Mouse (Mus musculus): Measurements from ENCODE around the gene Celf1.
A peak's percentile ranks its signal among the peaks of the same experiment; 100 is the strongest.
"Not testable (repeated sequence)": the region's sequence is repeated elsewhere in the genome, so short reads cannot be mapped to it uniquely, and the experiment has no call there.

Celf1 gene

DNA sequence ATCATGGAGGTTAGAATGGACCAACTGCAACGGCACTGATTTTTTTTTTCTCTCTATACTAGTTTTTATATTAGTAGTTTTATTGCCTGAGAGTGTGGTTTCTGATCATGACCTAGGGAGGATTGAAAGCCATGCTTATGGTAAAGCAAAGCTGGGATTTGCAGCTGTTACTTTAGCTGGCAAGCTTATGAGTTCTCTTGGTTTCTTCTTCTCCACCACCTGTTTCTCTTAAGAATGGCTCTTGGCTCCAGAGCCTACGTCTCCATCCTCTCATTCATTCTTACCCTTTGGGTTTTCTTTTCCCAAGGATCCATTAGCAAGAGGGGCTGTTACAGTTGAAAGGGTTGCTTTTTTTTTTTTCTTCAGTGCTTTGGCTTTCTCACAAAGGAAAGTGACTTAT, 1.6 kb downstream of the Celf1 start:
- DNase-seq = no peak

DNA sequence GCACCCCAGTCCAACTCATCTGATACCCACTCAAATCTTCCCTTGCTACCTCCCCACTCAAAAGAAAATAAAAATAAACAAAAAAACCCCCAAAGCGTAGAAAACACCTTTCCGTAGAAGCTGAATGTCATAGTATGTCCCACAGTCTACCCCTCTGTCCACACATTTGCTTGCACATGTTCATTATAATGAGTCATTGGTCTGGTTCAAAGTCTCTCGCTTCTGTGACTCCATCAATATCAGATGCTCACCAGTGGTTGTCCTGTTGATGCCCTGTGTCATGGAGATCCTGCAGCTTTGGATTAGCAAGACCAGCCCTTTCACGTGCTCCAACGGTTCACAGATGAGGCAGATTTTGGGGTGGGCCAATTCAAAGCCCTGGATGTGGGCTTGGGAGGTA, 10.0 kb downstream of the Celf1 start:
- DNase-seq = no peak

DNA sequence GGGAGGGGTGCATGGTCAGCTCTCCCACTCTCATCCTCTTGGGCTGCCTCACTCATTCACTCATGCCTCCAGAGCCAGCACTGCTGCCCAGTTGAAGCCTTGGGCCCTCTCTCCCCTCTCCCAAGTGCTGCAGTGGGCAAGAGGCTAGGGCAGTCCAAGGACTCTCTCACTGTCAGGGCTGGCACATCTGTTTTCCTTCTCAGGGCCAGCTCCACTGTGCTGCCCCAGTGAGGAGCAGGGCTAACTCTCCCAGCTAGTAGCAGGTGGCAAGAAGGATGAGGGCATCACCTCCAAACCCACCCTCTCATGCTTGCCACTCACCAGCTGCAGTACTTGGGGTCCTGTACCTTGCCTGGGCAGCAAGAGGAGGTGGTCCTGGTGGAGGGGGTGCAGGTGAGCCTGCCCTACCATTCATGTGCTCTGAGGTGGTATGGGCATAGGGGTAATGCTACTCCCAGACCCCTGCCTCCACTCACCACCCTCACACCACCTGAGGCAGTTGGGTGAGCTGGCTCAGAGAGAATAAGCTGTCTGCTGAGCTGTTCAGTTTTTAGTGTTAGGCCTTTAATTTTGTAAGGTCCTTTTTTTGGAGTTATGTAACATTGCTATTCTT, 10.5 kb downstream of the Celf1 start:
- DNase-seq = no peak

DNA sequence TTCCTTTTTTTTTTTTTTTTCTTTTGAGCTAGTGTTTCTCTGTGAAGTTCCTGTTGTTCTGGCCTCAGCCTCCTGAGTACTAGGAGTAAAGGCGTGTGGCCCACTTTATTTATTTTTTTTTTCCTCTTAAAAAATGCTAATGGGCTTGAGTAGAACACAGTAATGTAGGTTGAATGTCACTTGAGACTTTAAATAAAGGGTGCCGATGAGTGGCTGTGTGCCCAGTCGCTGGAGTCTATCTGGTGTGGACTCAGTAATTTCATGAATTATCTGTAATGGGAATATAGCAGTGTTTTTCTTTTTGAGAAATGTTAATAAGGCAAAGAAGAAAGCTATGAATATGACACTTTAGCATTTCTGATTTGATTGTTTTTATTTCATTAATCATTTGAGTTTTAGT, 13.3 kb downstream of the Celf1 start:
- peak; percentile 8 for DNase-seq

DNA sequence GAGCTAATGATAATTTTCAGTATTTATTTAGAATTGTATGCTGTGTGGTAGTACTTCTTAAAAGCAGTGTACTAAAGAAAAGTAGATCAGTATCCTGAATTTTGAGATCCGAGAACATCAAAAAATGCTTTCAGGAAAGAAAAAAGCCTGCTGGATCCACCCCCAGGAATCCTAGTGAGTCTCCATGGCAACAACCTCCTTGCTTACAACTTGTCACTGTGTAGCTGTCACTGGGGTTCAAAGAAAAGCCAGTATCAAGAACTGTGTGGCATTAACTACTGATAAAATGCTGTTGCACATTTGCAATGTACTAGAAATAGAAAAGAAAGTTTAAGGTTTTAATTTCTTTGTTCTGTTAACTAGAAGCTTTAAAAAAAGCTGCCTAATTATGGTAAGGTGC, 15.9 kb downstream of the Celf1 start:
- DNase-seq = no peak

DNA sequence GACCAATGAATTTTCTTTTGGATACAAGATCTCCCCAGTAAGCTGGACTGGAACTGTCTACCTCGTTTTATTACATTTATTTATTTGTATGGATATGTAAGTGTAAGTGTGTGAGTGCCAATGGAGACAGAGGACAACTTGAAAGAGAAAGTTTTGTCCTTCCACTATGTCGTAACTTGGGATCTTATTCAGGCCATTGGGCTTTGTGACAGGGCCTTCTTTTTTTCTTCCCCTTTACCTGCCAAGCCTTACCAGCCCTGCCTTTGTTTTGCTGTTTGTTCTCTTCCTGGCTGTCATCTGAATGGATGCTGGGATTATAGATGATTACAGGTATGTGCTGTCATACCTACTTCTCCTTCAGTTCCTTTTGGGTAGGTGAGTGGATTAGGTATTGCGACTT, 18.7 kb downstream of the Celf1 start:
- DNase-seq = no peak

DNA sequence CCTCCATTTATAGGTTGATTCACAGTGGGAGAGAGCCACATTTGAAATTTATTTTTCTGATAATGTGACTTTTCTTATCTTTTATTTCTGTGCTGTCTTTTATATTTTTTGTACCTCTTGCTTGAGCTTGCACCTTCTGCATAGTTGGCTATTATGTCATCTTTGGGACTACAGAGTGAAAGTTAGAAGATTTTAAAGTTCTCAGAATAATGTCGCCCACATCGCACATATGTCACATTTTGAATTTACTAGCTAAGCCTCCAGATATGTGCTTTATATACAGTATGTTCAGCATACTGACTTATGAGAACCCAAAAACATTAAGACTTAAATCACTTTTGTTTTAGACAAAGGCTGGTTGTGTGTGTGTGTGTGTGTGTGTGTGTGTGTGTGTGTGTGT, 19.8 kb downstream of the Celf1 start:
- no peak for DNase-seq

DNA sequence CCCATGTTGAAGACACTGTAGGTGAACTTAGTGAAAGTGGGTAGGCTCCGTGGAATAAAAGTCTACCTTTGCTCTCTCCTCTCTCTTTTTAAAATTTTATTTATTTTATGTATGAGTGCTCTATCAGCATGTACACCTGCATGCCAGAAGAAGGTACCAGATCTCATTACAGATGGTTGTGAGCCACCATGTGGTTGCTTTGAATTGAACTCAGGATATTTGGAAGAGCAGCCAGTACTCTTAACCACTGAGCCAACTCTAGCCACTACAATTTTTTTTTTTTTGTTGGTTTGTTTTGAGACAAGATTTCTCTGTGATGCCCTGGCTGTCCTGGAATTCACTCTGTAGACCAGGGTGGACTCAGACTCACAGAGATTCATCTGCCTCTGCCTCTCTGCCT, 23.1 kb downstream of the Celf1 start:
- no peak for DNase-seq

DNA sequence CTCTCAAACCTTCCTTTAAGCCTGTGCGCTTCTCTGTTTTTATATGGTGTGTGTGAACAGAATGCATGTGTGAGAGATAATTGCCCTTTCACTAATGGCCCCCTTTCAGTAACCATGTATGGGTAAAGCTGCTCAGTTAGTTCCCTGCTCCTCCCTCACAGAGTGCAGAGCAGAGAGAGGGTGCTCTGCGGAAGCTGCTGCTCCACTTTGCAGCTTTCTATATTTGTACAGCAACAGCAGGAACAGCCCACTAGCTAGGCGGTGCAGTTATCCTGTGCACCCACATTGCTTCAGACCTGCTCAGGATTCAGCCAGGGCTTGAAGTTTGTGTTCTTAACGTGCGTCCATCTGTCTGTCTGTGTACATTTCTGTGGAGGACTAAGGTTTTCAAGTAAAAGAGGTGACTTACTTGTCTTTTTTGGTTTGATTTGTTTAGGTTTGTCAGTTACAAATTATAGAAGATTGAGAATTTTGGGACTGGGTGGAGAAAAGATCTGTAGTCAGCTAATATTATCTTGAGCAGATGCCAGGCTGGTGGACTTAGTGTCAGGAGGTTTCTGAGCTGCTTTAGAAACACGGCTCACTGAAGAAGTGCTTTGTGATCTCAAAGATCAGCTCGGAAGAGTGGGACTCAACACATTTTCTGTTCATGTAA, 24.8 kb downstream of the Celf1 start:
- DNase-seq = peak; percentile 31

DNA sequence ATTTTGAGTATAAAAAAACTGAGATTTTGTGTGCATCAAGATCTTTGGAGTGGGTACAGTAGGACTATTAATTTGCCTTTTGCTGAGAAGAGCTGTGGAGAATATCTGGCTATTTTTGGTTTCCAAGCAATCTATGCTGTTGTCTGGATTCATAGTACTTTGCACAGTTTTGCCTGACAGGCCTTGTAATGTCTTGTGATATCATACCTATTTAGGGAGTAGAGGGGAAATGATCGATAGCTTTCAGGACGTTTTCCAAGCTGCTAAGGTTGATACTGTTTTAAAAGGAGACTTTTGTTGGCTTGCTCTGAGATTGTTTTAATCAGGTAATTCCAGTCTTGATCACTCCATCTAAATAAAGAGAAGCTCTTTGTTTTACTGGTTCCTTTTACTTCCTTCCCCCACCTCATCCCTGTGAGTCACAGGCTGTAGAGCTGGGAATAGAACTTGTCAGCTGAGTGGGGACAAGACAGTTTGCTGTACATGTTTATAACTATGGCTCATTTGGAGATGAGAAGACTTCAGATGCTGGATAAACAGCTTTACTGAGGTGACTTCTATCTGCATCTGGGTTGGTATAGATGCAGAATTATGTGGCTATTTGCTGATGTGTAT, 25.4 kb downstream of the Celf1 start:
- no peak for DNase-seq

DNA sequence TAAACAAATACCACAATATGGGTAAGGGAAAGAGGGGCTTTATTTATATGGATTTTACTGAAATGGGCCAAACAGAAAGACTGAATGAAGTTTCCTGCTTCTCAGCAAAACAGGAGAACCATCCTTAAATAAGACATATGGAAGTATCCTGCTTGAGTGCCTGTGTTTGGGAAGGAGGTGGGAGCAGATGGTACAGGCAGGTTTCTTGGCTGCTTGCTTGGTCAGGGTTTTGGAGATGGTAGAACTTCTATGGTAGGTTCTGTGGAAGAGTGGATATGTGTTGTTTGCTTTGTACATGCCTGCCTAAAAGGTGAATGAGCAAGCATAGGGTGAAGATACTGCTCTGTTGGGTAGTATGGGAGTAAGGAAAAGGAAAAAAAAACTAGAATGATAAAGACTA, 30.4 kb downstream of the Celf1 start:
- DNase-seq = no peak

DNA sequence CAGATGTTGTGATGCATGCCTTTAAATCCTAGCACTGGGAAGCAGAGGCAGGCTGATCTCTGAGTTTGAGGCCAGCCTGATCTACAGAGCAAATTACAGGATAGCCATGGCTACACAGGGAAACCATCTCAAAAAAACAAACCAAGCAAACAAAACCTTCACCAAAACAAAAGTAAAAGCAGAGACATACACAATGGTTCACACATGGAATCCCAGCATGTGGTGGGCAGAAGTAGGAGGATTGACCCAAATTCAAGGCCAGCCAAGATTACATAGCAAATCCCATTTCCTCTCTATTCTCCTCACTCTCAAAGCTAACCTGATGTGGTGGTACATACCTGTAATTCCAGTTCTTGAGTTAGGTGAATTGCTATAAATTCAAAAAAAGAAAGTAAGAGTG, 33.9 kb downstream of the Celf1 start:
- DNase-seq = no peak

DNA sequence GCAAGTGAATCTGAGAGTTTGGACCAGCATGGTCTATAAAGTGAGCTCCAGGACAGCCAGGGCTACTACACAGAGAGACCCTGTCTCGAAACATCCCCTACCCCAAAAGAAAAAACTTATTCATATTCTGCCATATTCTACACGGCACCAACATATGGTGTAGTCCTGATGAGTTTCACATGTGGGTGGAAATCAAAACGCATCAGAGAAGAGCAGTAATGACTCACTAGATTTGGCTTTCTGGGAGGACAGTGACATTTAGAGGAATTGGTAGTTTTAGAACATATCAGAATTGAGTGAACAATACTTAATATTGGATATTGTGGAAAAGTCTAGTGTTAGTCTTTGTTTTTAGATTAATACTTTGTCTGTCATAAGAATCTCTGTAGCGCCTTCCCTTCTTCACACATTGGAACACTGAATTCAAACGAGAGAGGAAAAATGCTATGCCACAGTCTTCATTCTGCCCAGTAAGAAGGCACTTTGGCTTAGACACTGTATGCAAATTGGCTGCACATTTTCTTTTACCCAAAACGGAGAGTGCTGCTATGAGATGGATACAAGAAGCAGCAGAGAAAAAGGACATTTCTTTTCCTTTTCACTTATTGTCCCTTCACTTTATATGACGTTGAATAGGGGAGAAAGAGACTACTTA, 35.1 kb downstream of the Celf1 start:
- DNase-seq = no peak

DNA sequence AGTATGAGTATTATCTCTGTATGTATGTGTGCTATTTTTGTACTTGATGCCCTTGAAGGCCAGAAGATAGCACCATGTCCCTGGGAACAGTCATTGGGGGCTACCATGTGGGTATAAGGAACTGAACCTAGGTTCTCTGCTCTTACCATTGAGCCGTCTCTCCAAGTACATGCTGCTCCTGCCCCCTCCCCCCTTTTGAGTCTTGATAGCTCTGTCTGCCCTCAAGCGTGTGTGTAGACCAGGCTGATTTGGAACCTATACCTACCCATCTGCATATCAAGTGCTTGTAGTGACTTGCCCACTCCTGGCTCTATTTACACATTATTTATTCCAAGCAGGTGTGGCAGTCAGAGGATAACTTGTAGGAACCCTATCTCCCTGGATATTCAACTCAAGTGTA, 36.4 kb downstream of the Celf1 start:
- no peak for DNase-seq

DNA sequence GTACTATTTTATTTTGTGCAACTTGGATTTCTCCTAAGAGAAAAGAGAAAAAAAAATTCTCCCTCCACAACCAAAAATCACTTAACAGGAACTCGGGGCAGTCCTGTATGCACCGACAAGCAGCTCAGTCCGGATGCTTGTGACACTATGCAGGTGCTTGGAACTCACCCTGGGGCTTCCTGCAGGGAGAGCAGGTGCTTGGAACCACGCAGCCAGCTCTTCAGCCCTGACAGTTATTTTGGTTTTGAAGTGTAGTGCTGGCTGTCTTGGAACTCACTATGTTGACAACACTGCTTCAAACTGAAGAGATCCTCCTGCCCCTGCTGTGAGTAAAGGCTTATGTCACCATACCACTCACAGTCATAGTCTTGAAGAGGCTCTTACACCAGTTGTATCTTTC, 37.1 kb downstream of the Celf1 start:
- DNase-seq = no peak

DNA sequence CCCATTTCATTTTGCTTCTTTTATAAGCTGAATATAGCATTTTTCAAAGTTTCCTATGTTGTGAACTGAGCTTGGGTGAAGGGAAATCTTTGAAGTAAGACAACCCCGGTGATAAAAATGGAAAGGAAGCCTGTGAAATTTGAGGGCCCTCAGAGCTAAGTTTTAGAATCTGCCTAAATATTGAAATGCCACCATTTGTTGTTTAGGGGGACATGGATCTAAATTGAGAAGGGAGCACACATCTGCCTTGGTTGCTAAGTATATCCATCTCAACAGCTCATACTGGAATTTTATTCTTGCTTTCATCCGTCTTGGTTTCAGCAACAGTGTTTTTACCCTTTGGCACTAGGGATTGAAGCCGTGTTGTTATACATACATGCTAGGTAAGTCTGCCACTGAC, 45.9 kb downstream of the Celf1 start:
- no peak for DNase-seq

DNA sequence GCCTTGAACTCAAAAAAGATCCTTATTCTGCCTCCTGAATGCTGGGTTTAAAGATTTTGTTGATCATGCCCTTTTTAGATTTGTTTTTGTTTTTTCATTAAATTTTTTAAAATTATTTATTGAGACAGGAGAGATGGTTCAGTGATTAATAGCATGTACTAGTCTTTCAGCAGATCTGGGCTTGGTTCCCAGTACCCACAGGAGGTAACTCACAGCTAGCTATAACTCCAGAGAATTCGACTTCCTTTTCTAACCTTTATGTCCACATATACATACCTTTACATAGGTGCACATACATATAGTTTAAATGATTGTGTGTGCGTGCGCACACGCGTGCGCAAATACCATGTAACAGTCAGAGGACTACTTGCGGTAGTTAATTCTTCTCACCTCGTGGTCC, 68.4 kb downstream of the Celf1 start:
- DNase-seq = no peak

DNA sequence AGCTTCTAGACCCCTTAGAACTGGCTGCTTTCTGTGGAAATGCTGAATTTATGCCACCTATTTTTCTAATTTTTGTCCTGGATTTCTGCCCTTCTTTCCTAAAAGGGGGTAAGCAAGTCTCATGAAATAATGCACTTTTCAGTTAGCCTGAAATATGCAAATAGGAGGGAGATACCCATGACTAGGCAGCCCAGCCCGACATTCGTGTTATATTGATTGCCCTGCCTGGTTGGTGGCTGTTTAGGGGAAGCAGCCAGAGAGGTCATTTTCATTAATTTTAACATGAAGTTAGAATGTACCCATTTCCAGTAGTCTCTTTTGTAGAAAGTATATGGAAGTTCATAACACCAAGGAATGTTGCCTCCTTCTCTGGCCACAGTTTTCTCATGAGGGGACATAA, 73.7 kb downstream of the Celf1 start:
- DNase-seq = no peak

DNA sequence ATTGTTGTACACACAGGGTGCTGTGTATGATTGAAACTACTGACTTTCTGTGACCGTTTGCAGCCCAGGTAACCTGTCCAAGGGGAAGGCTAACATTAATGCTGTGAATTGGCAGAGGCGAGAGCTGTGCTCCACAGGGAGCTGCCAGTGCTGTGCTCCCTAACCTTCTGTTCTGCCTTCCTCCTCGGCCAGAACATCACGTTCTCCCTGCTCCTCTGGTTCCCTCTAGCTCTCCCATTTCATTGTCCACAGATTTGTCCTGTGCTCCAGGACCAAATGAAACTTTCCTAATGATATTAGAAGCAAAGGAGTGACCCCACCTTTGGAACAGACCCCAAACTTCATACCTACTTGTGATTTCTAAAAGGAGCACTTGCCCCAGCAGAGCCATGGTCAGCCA, 75.2 kb downstream of the Celf1 start:
- DNase-seq = no peak

DNA sequence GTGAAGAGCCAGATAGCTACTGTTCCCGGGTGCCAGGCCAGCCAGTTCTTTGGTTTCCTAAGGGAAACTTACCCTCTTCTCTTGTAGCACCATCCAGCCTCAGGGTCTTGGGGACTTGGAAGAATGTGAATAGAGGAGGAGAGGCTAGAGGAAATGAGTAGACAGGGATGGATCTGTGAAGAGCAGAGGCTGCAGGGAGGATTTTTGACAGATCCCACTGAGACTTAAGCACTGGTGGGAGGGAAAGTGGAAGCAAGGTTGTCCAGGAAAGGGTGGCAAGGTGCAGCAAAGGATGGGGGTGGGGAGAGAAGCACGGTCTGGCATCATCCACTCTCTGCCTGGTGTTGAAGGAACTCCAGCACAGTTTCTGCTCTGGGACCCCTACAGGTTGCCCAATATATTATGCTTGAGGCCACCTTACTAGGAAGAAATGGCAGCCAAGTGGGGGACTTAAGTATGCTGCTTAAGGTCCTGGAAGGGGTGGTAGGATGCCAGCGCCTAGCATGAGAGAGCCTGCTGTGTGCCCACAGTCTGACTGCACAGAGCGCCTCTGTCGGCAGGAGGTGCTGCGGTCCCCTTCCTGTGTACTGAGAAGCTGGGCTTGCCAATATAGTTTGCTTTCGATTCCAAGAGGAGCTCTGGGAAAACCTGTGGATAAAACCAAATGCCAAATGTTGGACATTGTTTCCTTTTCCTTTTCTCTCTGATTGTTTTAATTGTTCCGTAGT, 78.0 kb downstream of the Celf1 start:
- DNase-seq = peak; percentile 46

DNA sequence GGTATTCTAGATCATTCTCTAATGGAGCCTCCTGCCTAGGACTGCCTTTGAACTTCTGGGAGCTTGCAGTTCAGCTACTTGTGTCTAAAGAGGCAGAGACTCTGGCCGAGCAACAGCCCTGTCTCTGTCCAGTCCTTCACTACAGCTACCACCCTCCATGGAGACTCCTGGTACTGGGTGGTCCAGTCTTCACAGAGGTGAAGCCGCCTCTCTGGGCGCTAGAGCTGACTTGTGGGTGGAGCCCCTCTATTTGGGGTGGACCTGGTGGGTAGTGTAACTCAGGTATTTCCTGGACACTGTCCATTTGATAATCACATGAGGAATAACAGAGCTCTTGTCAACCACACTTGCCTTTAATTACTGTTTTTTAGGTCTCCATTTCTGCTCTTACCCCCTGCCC, 79.7 kb downstream of the Celf1 start:
- no peak for DNase-seq

DNA sequence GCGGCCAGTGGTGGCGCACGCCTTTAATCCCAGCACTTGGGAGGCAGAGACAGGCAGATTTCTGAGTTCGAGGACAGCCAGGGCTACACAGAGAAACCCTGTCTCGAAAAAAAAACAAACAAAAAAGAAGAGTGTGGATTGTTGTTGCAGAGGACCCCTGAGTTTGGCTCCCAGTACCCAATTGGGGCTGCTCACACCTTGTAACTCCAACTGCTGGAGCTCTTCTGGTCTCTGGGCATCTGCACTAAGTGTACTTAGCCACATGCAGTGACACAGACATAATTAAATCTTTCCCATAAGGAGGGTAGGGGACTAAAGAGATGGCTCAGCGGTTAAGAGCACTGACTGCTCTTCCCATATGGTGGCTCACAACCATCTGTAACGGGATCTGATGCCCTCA, 82.1 kb downstream of the Celf1 start:
- DNase-seq = not testable (repeated sequence)

DNA sequence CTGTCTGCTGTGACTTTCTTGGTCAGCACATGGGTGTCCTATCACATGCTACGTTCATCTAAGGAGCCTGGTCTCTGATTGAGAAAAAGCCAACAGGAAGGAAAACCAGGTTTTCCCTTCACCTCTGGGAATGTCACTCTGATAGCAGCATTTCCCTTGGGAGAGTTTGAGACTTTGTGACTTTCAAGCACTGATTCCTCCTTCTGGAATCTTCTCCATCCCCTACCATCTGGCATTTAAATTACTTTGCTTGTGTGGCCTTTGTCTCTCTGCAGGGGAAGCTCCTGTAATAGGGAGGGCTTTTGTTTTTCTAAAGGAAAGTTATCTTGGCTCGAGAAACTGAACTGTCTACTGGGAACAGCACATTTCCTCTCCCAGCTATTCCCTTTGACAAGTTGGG, 82.9 kb downstream of the Celf1 start:
- no peak for DNase-seq

DNA sequence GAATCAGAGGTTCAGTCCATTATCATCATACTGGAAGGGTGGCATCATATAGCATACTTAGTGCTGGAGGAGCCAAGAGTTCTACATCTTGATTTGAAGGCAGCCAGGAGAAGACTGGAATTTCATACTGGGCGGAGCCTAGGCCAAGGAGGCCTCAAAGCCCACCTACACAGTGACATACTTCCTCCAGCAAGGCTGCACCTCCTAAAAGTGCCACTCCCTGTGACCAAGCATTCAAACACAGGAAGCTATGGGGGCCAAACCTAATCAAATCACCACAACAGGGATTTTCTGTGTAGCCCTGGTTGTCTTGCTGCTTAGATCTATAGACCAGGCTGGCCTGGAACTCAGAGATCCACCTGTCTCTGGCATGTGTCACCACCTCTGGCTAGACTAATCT, 83.8 kb downstream of the Celf1 start:
- no peak for DNase-seq
